Mouse (Mus musculus) heart, postnatal 4 days (tissue): Measurements from ENCODE around the gene Bdkrb1. TPM values are rescaled to one million over a fixed set of nuclear protein-coding genes. Genes with fewer than 3 reads are reported as not detected.
A peak's percentile ranks its signal among the peaks of the same experiment; 100 is the strongest.

Experiments
- DNase-seq: peaks from one replicate; pipeline ENCODE4 v3.0.0; 2021
- total RNA-seq, 2 experiments: library from RNA; stranded (reverse); gene quantifications; 2 replicates each; pipeline ENCODE4 v1.2.3; 2021

Gene Bdkrb1
- total RNA-seq = not detected

DNA sequence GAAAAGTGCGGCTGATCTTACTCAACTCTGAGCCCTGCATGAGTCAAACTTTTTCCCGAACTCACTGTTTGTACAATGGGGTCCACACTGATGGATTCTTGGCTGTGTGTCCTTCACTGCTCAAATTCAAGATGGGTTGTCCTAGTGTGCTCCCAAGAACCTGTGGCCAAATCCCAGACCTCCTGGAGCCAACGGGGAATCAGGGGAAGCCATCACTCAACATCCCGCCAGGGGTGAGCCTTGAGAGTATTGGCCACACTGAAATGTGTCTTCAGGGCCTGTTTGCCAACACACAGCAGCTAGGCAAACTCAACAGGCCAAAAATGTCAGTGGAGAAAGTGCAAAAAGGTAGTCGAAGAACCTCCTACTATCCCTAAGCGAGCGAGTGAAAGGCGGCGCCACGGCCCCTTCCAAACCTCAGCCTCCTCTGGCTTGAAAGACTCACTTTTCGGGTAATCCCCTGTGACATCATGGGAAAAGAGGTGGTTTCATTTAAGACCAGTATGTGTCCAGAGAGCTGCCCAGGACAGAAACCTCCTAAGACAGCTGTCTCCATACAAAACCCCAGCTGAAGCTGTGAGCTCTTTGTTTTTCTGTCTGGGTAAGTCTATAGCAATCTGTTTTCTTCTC is at the start of gene Bdkrb1:
Gene Bdkrb1 (plus strand): TSS at position 505 of the 630 bp plus-strand sequence.
- no peak for DNase-seq

- DNase-seq = no peak
Measured at GRCm38 (mm10) chr12:105554151-105554772, 48.6 kb upstream of the Bdkrb1 start.

DNA sequence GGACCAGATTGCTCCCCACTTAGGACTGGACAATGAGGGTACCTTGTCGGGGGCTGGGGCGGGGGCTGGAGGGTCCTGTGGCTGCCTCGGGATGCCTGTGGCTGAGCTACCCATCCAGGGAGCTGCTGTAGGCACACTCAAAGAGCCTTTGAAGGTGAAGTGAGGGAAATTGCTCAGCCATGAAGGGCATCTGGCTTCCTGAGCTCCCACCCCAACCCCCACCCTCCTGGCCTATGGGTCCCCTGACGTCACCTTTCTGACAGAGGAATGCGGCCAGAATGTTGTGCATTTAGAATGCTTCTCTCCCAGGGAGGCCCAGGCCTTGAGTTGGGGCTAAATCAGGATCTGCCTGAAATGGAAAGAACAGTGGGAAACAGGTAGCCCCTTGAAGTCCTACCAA is 47.7 kb upstream of the Bdkrb1 start:
- no peak for DNase-seq

DNA sequence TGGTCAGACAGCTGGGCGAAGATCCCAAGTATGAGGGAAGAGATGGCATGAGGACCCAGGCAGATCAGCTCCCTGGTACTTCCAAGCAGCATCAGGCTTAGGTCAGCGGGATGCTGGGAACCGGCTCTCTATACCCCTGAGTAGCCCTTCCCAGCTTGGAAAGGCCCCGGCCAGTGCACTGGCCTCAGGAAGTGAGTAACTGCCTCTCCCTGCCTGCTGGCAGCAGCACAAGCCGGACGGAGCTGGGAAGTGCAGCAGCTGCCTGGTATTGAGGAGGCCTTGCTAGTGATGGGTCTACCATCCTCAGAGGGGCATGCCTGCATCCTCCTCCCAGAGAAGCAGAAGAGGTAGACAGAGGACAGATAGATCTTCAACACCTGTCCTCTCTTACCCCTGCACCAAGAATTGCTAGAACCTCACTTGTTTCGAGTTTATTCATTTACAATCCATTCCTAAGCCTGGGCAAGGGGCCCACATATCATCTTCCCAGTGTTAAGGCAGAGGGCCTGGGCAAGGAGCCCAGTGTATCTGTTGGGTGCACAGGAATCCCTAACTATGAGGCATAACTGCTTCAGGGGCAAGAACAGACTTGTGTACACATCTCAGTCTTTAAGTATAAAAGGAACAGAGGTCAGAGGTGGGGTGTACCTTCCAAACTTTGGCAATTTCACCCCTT is 45.5 kb upstream of the Bdkrb1 start:
- DNase-seq = peak; percentile 72

- no peak for DNase-seq
Measured at GRCm38 (mm10) chr12:105561007-105561534, 41.8 kb upstream of the Bdkrb1 start.

GRCm38 (mm10) chr12:105562056-105562820 is 40.6 kb upstream of the Bdkrb1 start:
- DNase-seq = no peak

GRCm38 (mm10) chr12:105562936-105563680 is 39.8 kb upstream of the Bdkrb1 start, which contains the start of gene Bdkrb2:
Gene Bdkrb2, plus strand, starts transcription at chr12:105563226.
- DNase-seq = peak; percentile 56

DNA sequence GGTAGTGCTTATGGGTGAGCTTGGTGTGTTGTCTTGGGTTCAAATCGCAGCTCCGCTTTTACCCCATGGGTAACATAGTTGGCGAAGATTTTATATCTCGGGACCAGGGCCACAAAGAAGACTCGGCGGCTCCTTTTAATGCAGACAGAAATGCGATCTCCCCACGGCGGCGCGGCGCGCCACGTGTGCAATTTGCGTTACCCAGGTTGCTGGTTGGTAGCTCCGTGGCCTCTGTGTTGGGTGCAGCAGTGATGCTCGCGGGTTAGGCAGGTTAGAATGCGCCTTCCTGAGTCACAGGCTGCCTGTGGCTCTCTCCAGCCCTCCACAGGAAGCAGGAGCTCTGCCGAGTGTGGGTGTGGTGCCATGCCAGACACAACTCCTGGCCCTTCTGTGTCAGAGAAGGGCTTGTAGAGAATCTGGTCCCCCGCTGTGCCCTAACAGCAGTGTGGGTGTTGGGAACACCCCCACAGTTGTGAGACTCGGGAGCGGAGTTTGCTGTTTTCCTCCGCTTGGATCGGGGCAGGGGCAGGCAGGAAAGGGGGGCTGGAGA is 39.1 kb upstream of the Bdkrb1 start:
- no peak for DNase-seq

DNA sequence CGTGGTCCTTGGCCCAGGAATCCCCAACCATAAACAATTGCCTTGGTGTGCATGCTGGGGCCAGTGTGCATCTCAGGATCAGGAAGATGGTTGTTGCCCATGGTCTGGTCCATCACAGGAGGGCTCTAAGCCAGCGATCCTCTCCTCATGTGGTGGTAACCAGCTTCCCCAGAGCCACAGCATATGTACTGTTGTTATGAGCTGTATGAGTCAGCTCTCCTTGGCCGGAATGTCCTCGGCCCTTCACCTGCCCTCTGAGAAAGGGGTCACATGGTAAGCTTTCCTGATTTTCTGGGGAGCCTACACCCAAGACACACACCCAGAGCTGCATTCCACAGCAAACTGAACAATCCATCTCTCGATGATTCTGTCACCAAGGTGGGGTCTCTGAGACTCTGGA is 37.7 kb upstream of the Bdkrb1 start:
- no peak for DNase-seq

DNA sequence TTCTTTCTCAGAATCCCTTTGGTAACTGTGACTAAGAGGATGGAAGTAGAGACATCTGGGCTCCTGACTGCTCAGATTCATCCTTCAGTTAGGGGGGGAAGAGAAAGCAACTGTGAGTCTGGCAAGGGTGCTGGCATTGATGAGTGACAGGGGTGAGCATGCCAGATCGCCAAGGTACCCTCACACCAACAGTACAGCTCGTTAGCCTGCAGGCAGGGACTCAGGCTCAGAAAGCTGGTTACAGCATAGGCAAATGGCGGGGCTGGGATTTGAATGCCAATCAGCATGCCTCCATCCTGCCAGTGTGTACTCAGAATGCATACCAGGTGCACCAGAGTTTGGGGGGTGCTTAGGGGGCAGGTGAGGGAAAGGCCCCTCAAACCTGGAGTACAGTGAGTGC is 31.0 kb upstream of the Bdkrb1 start:
- DNase-seq = no peak

GRCm38 (mm10) chr12:105572622-105573021 is 30.3 kb upstream of the Bdkrb1 start:
- DNase-seq = no peak

- no peak for DNase-seq
Measured at GRCm38 (mm10) chr12:105574356-105574755, 28.5 kb upstream of the Bdkrb1 start.

DNA sequence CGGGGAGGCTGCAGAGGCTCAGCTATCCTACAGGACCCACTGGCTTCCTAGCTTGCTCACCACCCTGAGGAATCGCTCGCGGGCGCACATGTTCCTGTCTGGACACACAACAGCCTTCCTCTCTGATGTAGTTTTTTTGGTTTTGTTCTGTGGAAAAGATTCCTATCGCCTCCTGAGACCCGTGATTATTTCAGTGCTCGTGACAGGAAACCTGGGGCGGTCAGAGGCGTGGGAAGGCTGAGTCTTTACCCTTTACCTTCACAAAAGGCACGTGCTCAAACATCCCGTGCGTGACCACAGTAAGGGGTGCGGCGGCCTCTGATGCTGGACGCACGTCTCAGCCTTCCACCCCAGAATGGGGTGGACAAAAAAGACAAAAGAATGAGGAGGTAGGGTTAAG is 22.4 kb upstream of the Bdkrb1 start:
- no peak for DNase-seq

GRCm38 (mm10) chr12:105582486-105582885 is 20.4 kb upstream of the Bdkrb1 start:
- DNase-seq = no peak

DNA sequence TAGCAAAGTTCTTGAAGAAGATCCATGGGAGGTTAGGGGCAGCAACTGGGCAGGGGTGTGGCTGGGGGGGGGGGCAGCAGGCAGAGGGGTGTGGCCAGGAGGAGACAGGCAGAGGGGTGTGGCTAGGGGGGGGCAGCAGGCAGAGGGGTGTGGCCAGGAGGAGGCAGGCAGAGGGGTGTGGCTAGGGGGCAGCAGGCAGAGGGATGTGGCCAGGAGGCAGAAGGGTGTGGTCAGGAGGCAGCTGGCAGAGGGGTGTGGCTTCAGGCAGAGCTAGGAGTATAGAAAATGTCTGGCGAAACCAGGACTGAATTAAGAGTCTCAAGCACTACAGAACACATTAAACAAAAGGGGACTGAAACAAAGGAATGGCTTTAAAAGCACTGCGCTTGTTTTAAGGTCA is 19.4 kb upstream of the Bdkrb1 start:
- no peak for DNase-seq

- peak; percentile 84 for DNase-seq
Measured at GRCm38 (mm10) chr12:105584851-105585250, 18.0 kb upstream of the Bdkrb1 start.

DNA sequence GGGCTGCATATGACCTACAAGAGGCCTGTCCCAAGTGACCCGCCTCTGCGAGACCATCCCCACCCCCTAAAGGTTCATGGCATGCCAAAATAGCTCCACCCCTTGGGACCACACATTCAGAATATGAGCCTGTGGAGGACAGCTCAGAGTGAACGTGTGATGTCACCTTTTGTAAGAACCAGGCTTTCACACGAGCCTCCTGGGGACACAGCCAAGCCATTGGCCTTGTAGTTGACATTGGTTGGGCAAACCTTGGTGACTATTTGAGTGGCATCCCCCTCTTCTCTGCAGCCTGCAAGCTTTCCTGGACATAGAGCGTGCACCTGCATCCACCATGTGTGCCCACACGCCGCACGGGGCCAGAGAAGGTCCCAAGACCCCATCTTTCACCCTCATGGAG is 15.4 kb upstream of the Bdkrb1 start:
- DNase-seq = no peak

- no peak for DNase-seq
Measured at GRCm38 (mm10) chr12:105590786-105591185, 12.1 kb upstream of the Bdkrb1 start.

DNA sequence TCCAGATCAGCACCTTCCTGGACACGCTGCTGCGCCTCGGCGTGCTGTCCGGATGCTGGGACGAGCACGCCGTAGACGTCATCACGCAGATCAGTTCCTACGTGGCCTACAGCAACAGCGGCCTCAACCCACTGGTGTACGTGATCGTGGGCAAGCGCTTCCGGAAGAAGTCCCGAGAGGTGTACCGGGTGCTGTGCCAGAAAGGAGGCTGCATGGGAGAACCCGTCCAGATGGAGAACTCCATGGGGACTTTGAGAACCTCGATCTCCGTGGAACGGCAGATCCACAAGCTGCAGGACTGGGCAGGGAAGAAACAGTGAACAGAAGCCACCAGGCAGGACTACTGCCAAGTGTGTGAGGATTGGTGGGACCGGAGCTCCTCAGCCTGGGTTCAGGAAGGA is 10.5 kb upstream of the Bdkrb1 start:
- no peak for DNase-seq

DNA sequence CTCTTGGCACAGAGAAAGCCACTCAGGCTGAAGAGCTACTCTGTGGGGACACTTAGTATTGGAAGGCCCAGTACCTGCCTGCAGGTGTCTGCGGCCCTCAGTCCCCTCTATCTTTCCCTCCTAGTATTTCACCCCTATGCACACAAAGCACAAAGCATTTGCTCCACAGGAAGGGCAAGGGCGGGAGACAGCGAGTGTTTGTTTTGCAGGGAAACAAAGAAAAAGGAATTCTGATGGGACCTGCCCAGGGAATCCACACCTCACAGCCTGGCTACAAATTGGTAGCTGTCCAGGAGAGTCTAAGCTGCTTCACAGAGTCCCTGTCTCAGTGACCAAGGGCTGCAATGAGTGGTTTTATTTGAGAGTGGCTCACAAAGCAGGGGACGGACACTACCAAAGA is 9.4 kb upstream of the Bdkrb1 start:
- DNase-seq = no peak

- DNase-seq = no peak
Measured at GRCm38 (mm10) chr12:105597135-105597534, 5.8 kb upstream of the Bdkrb1 start.

DNA sequence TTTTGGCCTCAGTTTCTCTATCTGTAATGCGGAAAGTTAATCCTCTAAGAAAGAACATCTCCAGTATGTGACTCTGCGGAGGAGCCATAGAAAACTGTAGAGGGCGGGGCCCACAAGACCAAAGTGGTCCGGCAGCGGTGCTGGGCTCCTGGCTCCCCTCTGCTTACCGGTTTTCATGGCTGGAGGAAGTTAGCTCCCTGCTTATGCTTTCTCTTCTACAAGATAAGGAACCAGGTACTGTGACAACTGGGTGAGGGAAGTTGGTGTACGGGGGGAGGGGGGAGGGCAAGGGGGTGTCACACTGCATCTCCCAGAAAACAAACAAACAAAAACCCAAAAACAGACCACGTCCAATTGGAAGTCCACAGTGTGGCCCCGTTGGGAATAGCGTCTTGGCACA is 4.4 kb upstream of the Bdkrb1 start:
- DNase-seq = no peak
